Mouse (Mus musculus) limb, embryonic 11.5 days (tissue): ENCODE data around the gene Mtmr6. TPM values are rescaled to one million over a fixed set of nuclear protein-coding genes. Genes with fewer than 3 reads are reported as not detected.

ENCODE experiments used
- ATAC-seq: fragments of 200-750 bp; cut with Nextera tagmentation; 2 replicates; pipeline ENCODE4 v1.8.0; 2017; ENCODE audit warnings: low read depth; ENCODE audit not compliant: insufficient number of reproducible peaks, low FRiP score, low TSS enrichment
- DNase-seq: peaks from one replicate; pipeline ENCODE4 v3.0.0-alpha.2; 2015; ENCODE audit warnings: low spot score
- H3K27ac ChIP-seq: fragments of 300-500 bp; sonication (generic); replicated peaks from 2 replicates; pipeline ENCODE4 v1.5.1; 2014; ENCODE audit warnings: low read depth, mild to moderate bottlenecking, low read length
- H3K27me3 ChIP-seq: fragments of 300-500 bp; sonication (generic); 2 replicates; pipeline ENCODE4 v1.6.1; 2014; ENCODE audit warnings: mild to moderate bottlenecking, low read length, mixed read lengths; ENCODE audit not compliant: control insufficient read depth, insufficient read depth
- H3K36me3 ChIP-seq: fragments of 300-500 bp; sonication (generic); 2 replicates; pipeline ENCODE4 v1.6.1; 2014; ENCODE audit warnings: mild to moderate bottlenecking, low read length, moderate library complexity, mixed read lengths; ENCODE audit not compliant: control insufficient read depth, insufficient read depth
- H3K4me1 ChIP-seq: fragments of 300-500 bp; sonication (generic); 2 replicates; pipeline ENCODE4 v1.6.1; 2014; ENCODE audit warnings: low read length, mixed read lengths; ENCODE audit not compliant: control insufficient read depth, insufficient read depth
- H3K4me2 ChIP-seq: fragments of 300-500 bp; sonication (generic); 2 replicates; pipeline ENCODE4 v1.6.1; 2014; ENCODE audit warnings: low read depth, mild to moderate bottlenecking, moderate library complexity; ENCODE audit not compliant: severe bottlenecking
- H3K4me3 ChIP-seq: fragments of 300-500 bp; sonication (generic); 2 replicates; pipeline ENCODE4 v1.5.1; 2014; ENCODE audit warnings: low read depth, low read length
- H3K9ac ChIP-seq: fragments of 300-500 bp; sonication (generic); 2 replicates; pipeline ENCODE4 v1.6.1; 2014; ENCODE audit warnings: mild to moderate bottlenecking, low read length
- H3K9me3 ChIP-seq: fragments of 300-500 bp; sonication (generic); 2 replicates; pipeline ENCODE4 v1.6.1; 2016; ENCODE audit warnings: low read length; ENCODE audit not compliant: control insufficient read depth
- WGBS: fragments of 180-500 bp; shearing (Covaris S2); extraction: QIAGEN DNeasy Blood & Tissue Kit; methylation state at CpG from one replicate; pipeline ENCODE4 v1.1.7; 2014; 5-methylcytosine and 5-hydroxymethylcytosine counted together
- polyA plus RNA-seq: library from polyadenylated mRNA; unstranded; fragments of >200 nt; fragmentation: Nextera tagmentation; extraction: Ambion mirVana; gene quantifications from 2 replicates; pipeline ENCODE4 v1.2.1, GENCODE M21; 2014

Gene Mtmr6
- polyA plus RNA-seq, 1 experiment from 2014 or later = 25.9 TPM

- H3K4me1 ChIP-seq = no peaks in the 10 kb centered on the region
- DNase-seq = no peak
- 88% methylated on average over 6 of the region's 6 CpGs for WGBS
- H3K4me2 ChIP-seq = no peak overlapping the region
- H3K27me3 ChIP-seq = no peaks in the 10 kb centered on the region
- H3K27ac ChIP-seq = no peak overlapping the region
- no peak overlapping the region for H3K9ac ChIP-seq
- no peaks in the 10 kb centered on the region for H3K36me3 ChIP-seq
- ATAC-seq = no peak
- no peaks in the 10 kb centered on the region for H3K9me3 ChIP-seq
- H3K4me3 ChIP-seq = no peak overlapping the region
These were observed 8.3 kb downstream of the Mtmr6 start for GRCm38 (mm10) chr14:60273346-60273745.

- ATAC-seq = no peak
- H3K9me3 ChIP-seq = no peaks in the 10 kb centered on the region
These were observed 10.6 kb downstream of the Mtmr6 start for GRCm38 (mm10) chr14:60275301-60276276.

GRCm38 (mm10) chr14:60286194-60286863 is 21.3 kb downstream of the Mtmr6 start:
- Histone ChIP-seq H3K4me2 (no peak overlapping the region), H3K4me1 (no peaks in the 10 kb centered on the region), H3K9me3 (no peaks in the 10 kb centered on the region), H3K27me3 (no peaks in the 10 kb centered on the region), H3K36me3 (no peaks in the 10 kb centered on the region; the same call in 1 of the 2 replicates), H3K4me3 (no peak overlapping the region), H3K27ac (no peak overlapping the region), H3K9ac (no peak overlapping the region)
- no peak for DNase-seq
- WGBS = 92% methylated on average over 7 of the region's 7 CpGs
- ATAC-seq = no peak

More at GRCm38 (mm10) chr14:60275301-60276276, 10.6 kb downstream of the Mtmr6 start:
- Histone ChIP-seq H3K36me3 (no peaks in the 10 kb centered on the region), H3K27me3 (no peaks in the 10 kb centered on the region), H3K4me2 (no peak overlapping the region), H3K4me1 (no peaks in the 10 kb centered on the region), H3K4me3 (no peak overlapping the region), H3K27ac (no peak overlapping the region), H3K9ac (no peak overlapping the region)
- WGBS = 86% methylated on average over 7 of the region's 7 CpGs
- DNase-seq = no peak

GRCm38 (mm10) chr14:60290363-60290762 is 25.3 kb downstream of the Mtmr6 start:
- Histone ChIP-seq H3K27me3 (no peaks in the 10 kb centered on the region), H3K4me3 (no peak overlapping the region), H3K4me2 (no peak overlapping the region), H3K9me3 (no peaks in the 10 kb centered on the region), H3K36me3 (no peaks in the 10 kb centered on the region), H3K27ac (no peak overlapping the region), H3K9ac (no peak overlapping the region), H3K4me1 (no peaks in the 10 kb centered on the region)
- 89% methylated on average over 4 of the region's 4 CpGs for WGBS
- DNase-seq = no peak
- ATAC-seq = no peak

- no peak overlapping the region for H3K4me2 ChIP-seq
- H3K27me3 ChIP-seq = no peaks in the 10 kb centered on the region
- no peak overlapping the region for H3K9ac ChIP-seq
- H3K27ac ChIP-seq = no peak overlapping the region
- H3K36me3 ChIP-seq = no peaks in the 10 kb centered on the region
- DNase-seq = no peak
- WGBS = 89% methylated on average over 1 of the region's 1 CpGs
- no peaks in the 10 kb centered on the region for H3K9me3 ChIP-seq
- H3K4me3 ChIP-seq = no peak overlapping the region
- ATAC-seq = no peak
- H3K4me1 ChIP-seq = no peaks in the 10 kb centered on the region
These were observed 30.5 kb downstream of the Mtmr6 start for GRCm38 (mm10) chr14:60295531-60295930.

- Histone ChIP-seq H3K9ac (no peak overlapping the region), H3K4me2 (no peak overlapping the region), H3K9me3 (no peaks in the 10 kb centered on the region), H3K4me3 (no peak overlapping the region), H3K4me1 (no peaks in the 10 kb centered on the region), H3K27me3 (no peaks in the 10 kb centered on the region), H3K27ac (no peak overlapping the region), H3K36me3 (no peaks in the 10 kb centered on the region)
- DNase-seq = no peak
- WGBS = 80% methylated on average over 14 of the region's 14 CpGs
- ATAC-seq = no peak
These were observed 35.4 kb downstream of the Mtmr6 start for GRCm38 (mm10) chr14:60300224-60300991.

GRCm38 (mm10) chr14:60301024-60301423 is 36.0 kb downstream of the Mtmr6 start:
- WGBS = 80% methylated on average over 6 of the region's 6 CpGs
- no peaks in the 10 kb centered on the region for H3K27me3 ChIP-seq
- no peak overlapping the region for H3K4me3 ChIP-seq
- DNase-seq (no peak), ATAC-seq (no peak)
- H3K4me1 ChIP-seq = no peaks in the 10 kb centered on the region
- no peaks in the 10 kb centered on the region for H3K36me3 ChIP-seq
- no peak overlapping the region for H3K9ac ChIP-seq
- no peak overlapping the region for H3K4me2 ChIP-seq
- H3K27ac ChIP-seq = no peak overlapping the region
- no peaks in the 10 kb centered on the region for H3K9me3 ChIP-seq

GRCm38 (mm10) chr14:60302441-60302840 is 37.4 kb downstream of the Mtmr6 start:
- H3K36me3 ChIP-seq = no peaks in the 10 kb centered on the region
- H3K27ac ChIP-seq = no peak overlapping the region
- DNase-seq (no peak), ATAC-seq (no peak)
- H3K4me2 ChIP-seq = no peak overlapping the region
- no peaks in the 10 kb centered on the region for H3K9me3 ChIP-seq
- no peak overlapping the region for H3K4me3 ChIP-seq
- H3K4me1 ChIP-seq = no peaks in the 10 kb centered on the region
- no peak overlapping the region for H3K9ac ChIP-seq
- no peaks in the 10 kb centered on the region for H3K27me3 ChIP-seq
- WGBS = 90% methylated on average over 4 of the region's 4 CpGs
